Mouse (Mus musculus) brain, embryonic 14.5 days (tissue): ENCODE data around the gene Zfp689.

Source experiments
- CTCF ChIP-seq: fragments of 200-500 bp; IDR thresholded peaks from 2 replicates; pipeline ENCODE4 v1.5.1; 2012; ENCODE audit warnings: inconsistent platforms, mild to moderate bottlenecking, moderate library complexity, borderline replicate concordance; ENCODE audit not compliant: insufficient read depth, insufficient read length; ENCODE audit errors: extremely low read depth
- POLR2A ChIP-seq: fragments of 200-500 bp; IDR thresholded peaks from 2 replicates; pipeline ENCODE4 v1.6.1; 2012; ENCODE audit warnings: mild to moderate bottlenecking, inconsistent platforms, borderline replicate concordance; ENCODE audit not compliant: poor library complexity, insufficient read depth, insufficient read length, severe bottlenecking; ENCODE audit errors: extremely low read depth

- TF ChIP-seq POLR2A (no peak), CTCF (no peak)
These were observed 42.9 kb upstream of the Zfp689 start for GRCm38 (mm10) chr7:127491846-127492245.
